Mouse (Mus musculus): ENCODE results near the gene Rnf10. TPM values are rescaled to one million over a fixed set of nuclear protein-coding genes. Genes with fewer than 3 reads are reported as not detected.
A peak's percentile ranks its signal among the peaks of the same experiment; 100 is the strongest.

Rnf10 gene
- total and polyA plus RNA-seq, 2 experiments from 2014 or later: 106 to 169 TPM

GRCm38 (mm10) chr5:115208601-115209000, 64.1 kb downstream of the Rnf10 start:
- H3K4me3 ChIP-seq (ENCODE audit: low read depth, low read length): no peak overlapping the region
- H3K4me1 ChIP-seq (ENCODE audit: insufficient read depth): peaks cover 11% of the 10 kb centered on the region; the same call in 1 of the 2 replicates
- no peak overlapping the region for H3K27ac ChIP-seq (ENCODE audit: low read depth, low read length)
- H3K9me3 ChIP-seq (ENCODE audit: low read length): no peaks in the 10 kb centered on the region
- H3K27me3 ChIP-seq (ENCODE audit: insufficient read depth, low read length): no peaks in the 10 kb centered on the region
- H3K9ac ChIP-seq: no peak overlapping the region
- no peak for ATAC-seq
- H3K36me3 ChIP-seq (ENCODE audit: insufficient read depth): no peaks in the 10 kb centered on the region
- H3K4me2 ChIP-seq (ENCODE audit: low read depth): no peak overlapping the region
- 66% methylated on average over 5 of the region's 5 CpGs for WGBS
- DNase-seq: no peak
- no peak for TF ChIP-seq CTCF (IDR thresholded peaks at IDR 0.05; ENCODE audit: low read depth)

- Histone ChIP-seq H3K9ac (no peak overlapping the region), H3K9me3 (ENCODE audit: low read length) (no peaks in the 10 kb centered on the region), H3K4me3 (ENCODE audit: low read depth, low read length) (no peak overlapping the region), H3K4me1 (ENCODE audit: insufficient read depth) (peaks cover 11% of the 10 kb centered on the region; the same call in 1 of the 2 replicates), H3K4me2 (ENCODE audit: low read depth) (no peak overlapping the region), H3K36me3 (ENCODE audit: insufficient read depth) (no peaks in the 10 kb centered on the region), H3K27me3 (ENCODE audit: insufficient read depth, low read length) (no peaks in the 10 kb centered on the region), H3K27ac (ENCODE audit: low read depth, low read length) (peak overlapping the region; percentile 16; the same call in 1 of the 2 replicates)
- 11% methylated on average over 9 of the region's 16 CpGs for WGBS
- peak; percentile 39 for DNase-seq
- ATAC-seq: no peak
- TF ChIP-seq CTCF (IDR thresholded peaks at IDR 0.05; ENCODE audit: low read depth): no peak
Observed at GRCm38 (mm10) chr5:115207892-115208291, 64.8 kb downstream of the Rnf10 start.

GRCm38 (mm10) chr5:115207244-115207643, 65.5 kb downstream of the Rnf10 start:
- Histone ChIP-seq H3K9me3 (ENCODE audit: low read length) (no peaks in the 10 kb centered on the region), H3K4me1 (ENCODE audit: insufficient read depth) (peaks cover 11% of the 10 kb centered on the region; the same call in 1 of the 2 replicates), H3K27me3 (ENCODE audit: insufficient read depth, low read length) (no peaks in the 10 kb centered on the region), H3K9ac (no peak overlapping the region), H3K27ac (ENCODE audit: low read depth, low read length) (peak overlapping the region; percentile 67), H3K4me2 (ENCODE audit: low read depth) (no peak overlapping the region), H3K4me3 (ENCODE audit: low read depth, low read length) (no peak overlapping the region), H3K36me3 (ENCODE audit: insufficient read depth) (no peaks in the 10 kb centered on the region)
- DNase-seq (no peak), ATAC-seq (no peak)
- 57% methylated on average over 5 of the region's 5 CpGs for WGBS
- TF ChIP-seq CTCF (IDR thresholded peaks at IDR 0.05; ENCODE audit: low read depth): peak; percentile 46; the same call in 1 of the 2 replicates

GRCm38 (mm10) chr5:115204562-115205311, 68.0 kb downstream of the Rnf10 start:
- H3K36me3 ChIP-seq (ENCODE audit: insufficient read depth): no peaks in the 10 kb centered on the region
- peaks cover 11% of the 10 kb centered on the region; the same call in 1 of the 2 replicates for H3K4me1 ChIP-seq (ENCODE audit: insufficient read depth)
- 3% methylated on average over 31 of the region's 31 CpGs for WGBS
- no peaks in the 10 kb centered on the region for H3K9me3 ChIP-seq (ENCODE audit: low read length)
- H3K4me3 ChIP-seq (ENCODE audit: low read depth, low read length): peak overlapping the region; percentile 19
- H3K9ac ChIP-seq: peak overlapping the region; percentile 40
- H3K4me2 ChIP-seq (ENCODE audit: low read depth): peak overlapping the region; percentile 50
- TF ChIP-seq CTCF (IDR thresholded peaks at IDR 0.05; ENCODE audit: low read depth): no peak
- H3K27me3 ChIP-seq (ENCODE audit: insufficient read depth, low read length): no peaks in the 10 kb centered on the region
- H3K27ac ChIP-seq (ENCODE audit: low read depth, low read length): peak overlapping the region; percentile 74
- ATAC-seq: peak; percentile 88
- DNase-seq: peak; percentile 76

GRCm38 (mm10) chr5:115203735-115204561, 68.8 kb downstream of the Rnf10 start:
- Histone ChIP-seq H3K27ac (ENCODE audit: low read depth, low read length) (peak overlapping the region; percentile 74), H3K4me1 (ENCODE audit: insufficient read depth) (peaks cover 11% of the 10 kb centered on the region; the same call in 1 of the 2 replicates), H3K36me3 (ENCODE audit: insufficient read depth) (no peaks in the 10 kb centered on the region), H3K9me3 (ENCODE audit: low read length) (no peaks in the 10 kb centered on the region), H3K27me3 (ENCODE audit: insufficient read depth, low read length) (no peaks in the 10 kb centered on the region), H3K4me2 (ENCODE audit: low read depth) (peak overlapping the region; percentile 50), H3K9ac (peak overlapping the region; percentile 40), H3K4me3 (ENCODE audit: low read depth, low read length) (peak overlapping the region; percentile 19)
- ATAC-seq (peak; percentile 72), DNase-seq (peak; percentile 75)
- WGBS: 14% methylated on average over 23 of the region's 23 CpGs
- TF ChIP-seq CTCF (IDR thresholded peaks at IDR 0.05; ENCODE audit: low read depth): no peak

GRCm38 (mm10) chr5:115194626-115195221, 78.0 kb downstream of the Rnf10 start:
- peak overlapping the region; percentile 79 for H3K27ac ChIP-seq (ENCODE audit: low read depth, low read length)
- TF ChIP-seq CTCF (IDR thresholded peaks at IDR 0.05; ENCODE audit: low read depth): no peak
- peak; percentile 56 for ATAC-seq
- H3K36me3 ChIP-seq (ENCODE audit: insufficient read depth): no peaks in the 10 kb centered on the region
- WGBS: 5% methylated on average over 12 of the region's 12 CpGs
- H3K9ac ChIP-seq: 0 out of 2 replicates have a peak overlapping the region, but pooled peaks have one; percentile 70
- peak overlapping the region; percentile 99 for H3K4me2 ChIP-seq (ENCODE audit: low read depth)
- no peaks in the 10 kb centered on the region for H3K9me3 ChIP-seq (ENCODE audit: low read length)
- H3K4me1 ChIP-seq (ENCODE audit: insufficient read depth): peaks cover 10% of the 10 kb centered on the region
- no peak overlapping the region for H3K4me3 ChIP-seq (ENCODE audit: low read depth, low read length)
- H3K27me3 ChIP-seq (ENCODE audit: insufficient read depth, low read length): no peaks in the 10 kb centered on the region
- peak; percentile 51 for DNase-seq
